Mouse (Mus musculus): ENCODE results near the gene Yap1. TPM values are rescaled to one million over a fixed set of nuclear protein-coding genes. Genes with fewer than 3 reads are reported as not detected.

Gene Yap1
- polyA plus RNA-seq (2012; rRNA removed), result 32.7 and 46.6 TPM in 2 replicates

- Histone ChIP-seq H3K36me3 (ENCODE audit: control insufficient read depth, insufficient read depth, low read length) (peaks cover 10% of the 10 kb centered on the region), H3K4me3 (ENCODE audit: low read depth, low read length) (peak within 1 kb of the TSS; percentile 97), H3K27me3 (ENCODE audit: control insufficient read depth, insufficient read depth, low read length) (no peaks in the 10 kb centered on the region; the same call in 1 of the 2 replicates), H3K4me1 (ENCODE audit: control insufficient read depth, insufficient read depth, insufficient read length, low read length) (peaks cover 3% of the 10 kb centered on the region; the same call in 1 of the 2 replicates), H3K27ac (ENCODE audit: insufficient read depth, low read depth, low read length) (peak within 1 kb of the TSS; percentile 85)
- no peak for TF ChIP-seq CTCF (IDR thresholded peaks at IDR 0.05; ENCODE audit: extremely low read depth, insufficient read length, insufficient replicate concordance, low read depth, low read length)
- peak; percentile 80 for TF ChIP-seq POLR2A (IDR thresholded peaks at IDR 0.05; ENCODE audit: low read depth, low read length)
- under 1% methylated on average over 78 of the region's 79 CpGs for WGBS
Measured at GRCm38 (mm10) chr9:8004370-8004991, at the start of gene Yap1. TSS of gene Yap1 (minus strand) at chr9:8004596.

- WGBS, result 10% methylated on average over 5 of the region's 5 CpGs
- no peak for TF ChIP-seq CTCF (IDR thresholded peaks at IDR 0.05; ENCODE audit: extremely low read depth, insufficient read length, insufficient replicate concordance, low read depth, low read length)
- no peak for TF ChIP-seq POLR2A (IDR thresholded peaks at IDR 0.05; ENCODE audit: low read depth, low read length)
- H3K27ac ChIP-seq (ENCODE audit: insufficient read depth, low read depth, low read length), result 0 out of 2 replicates have a peak overlapping the region, but pooled peaks have one; percentile 2
- H3K27me3 ChIP-seq (ENCODE audit: control insufficient read depth, insufficient read depth, low read length), result no peaks in the 10 kb centered on the region
- H3K36me3 ChIP-seq (ENCODE audit: control insufficient read depth, insufficient read depth, low read length), result no peaks in the 10 kb centered on the region
- no peak overlapping the region for H3K4me3 ChIP-seq (ENCODE audit: low read depth, low read length)
- H3K4me1 ChIP-seq (ENCODE audit: control insufficient read depth, insufficient read depth, insufficient read length, low read length), result peaks cover 5% of the 10 kb centered on the region
Measured at GRCm38 (mm10) chr9:8043044-8043387, 38.6 kb upstream of the Yap1 start.

- Histone ChIP-seq H3K4me3 (ENCODE audit: low read depth, low read length) (peak within 1 kb of the TSS; percentile 72), H3K4me1 (ENCODE audit: control insufficient read depth, insufficient read depth, insufficient read length, low read length) (peaks cover 5% of the 10 kb centered on the region), H3K27me3 (ENCODE audit: control insufficient read depth, insufficient read depth, low read length) (no peaks in the 10 kb centered on the region), H3K27ac (ENCODE audit: insufficient read depth, low read depth, low read length) (0 out of 2 replicates have a peak within 1 kb of the TSS, but pooled peaks have one; percentile 2), H3K36me3 (ENCODE audit: control insufficient read depth, insufficient read depth, low read length) (no peaks in the 10 kb centered on the region)
- TF ChIP-seq POLR2A (IDR thresholded peaks at IDR 0.05; ENCODE audit: low read depth, low read length), result no peak
- TF ChIP-seq CTCF (IDR thresholded peaks at IDR 0.05; ENCODE audit: extremely low read depth, insufficient read length, insufficient replicate concordance, low read depth, low read length), result no peak
- 1% methylated on average over 39 of the region's 39 CpGs for WGBS
Measured at GRCm38 (mm10) chr9:8042338-8043043, 38.1 kb upstream of the Yap1 start, which contains the start of gene Cfap300. TSS of gene Cfap300 (minus strand) at chr9:8042823.

- TF ChIP-seq POLR2A (IDR thresholded peaks at IDR 0.05; ENCODE audit: low read depth, low read length) (no peak), CTCF (IDR thresholded peaks at IDR 0.05; ENCODE audit: extremely low read depth, insufficient read length, insufficient replicate concordance, low read depth, low read length) (no peak)
- 6% methylated on average over 7 of the region's 7 CpGs for WGBS
- H3K36me3 ChIP-seq (ENCODE audit: control insufficient read depth, insufficient read depth, low read length), result no peaks in the 10 kb centered on the region
- no peak overlapping the region for H3K4me3 ChIP-seq (ENCODE audit: low read depth, low read length)
- no peak overlapping the region for H3K27ac ChIP-seq (ENCODE audit: insufficient read depth, low read depth, low read length)
- no peaks in the 10 kb centered on the region for H3K27me3 ChIP-seq (ENCODE audit: control insufficient read depth, insufficient read depth, low read length)
- H3K4me1 ChIP-seq (ENCODE audit: control insufficient read depth, insufficient read depth, insufficient read length, low read length), result peaks cover 1% of the 10 kb centered on the region; the same call in 1 of the 2 replicates
Measured at GRCm38 (mm10) chr9:8035546-8035945, 31.1 kb upstream of the Yap1 start.

GRCm38 (mm10) chr9:8035091-8035490, 30.7 kb upstream of the Yap1 start:
- 46% methylated on average over 4 of the region's 4 CpGs for WGBS
- no peak for TF ChIP-seq POLR2A (IDR thresholded peaks at IDR 0.05; ENCODE audit: low read depth, low read length)
- TF ChIP-seq CTCF (IDR thresholded peaks at IDR 0.05; ENCODE audit: extremely low read depth, insufficient read length, insufficient replicate concordance, low read depth, low read length), result no peak
- H3K36me3 ChIP-seq (ENCODE audit: control insufficient read depth, insufficient read depth, low read length), result no peaks in the 10 kb centered on the region
- H3K4me3 ChIP-seq (ENCODE audit: low read depth, low read length), result no peak overlapping the region
- peaks cover 1% of the 10 kb centered on the region; the same call in 1 of the 2 replicates for H3K4me1 ChIP-seq (ENCODE audit: control insufficient read depth, insufficient read depth, insufficient read length, low read length)
- no peaks in the 10 kb centered on the region for H3K27me3 ChIP-seq (ENCODE audit: control insufficient read depth, insufficient read depth, low read length)
- no peak overlapping the region for H3K27ac ChIP-seq (ENCODE audit: insufficient read depth, low read depth, low read length)

- H3K4me3 ChIP-seq (ENCODE audit: low read depth, low read length), result no peak overlapping the region
- no peaks in the 10 kb centered on the region for H3K27me3 ChIP-seq (ENCODE audit: control insufficient read depth, insufficient read depth, low read length)
- H3K36me3 ChIP-seq (ENCODE audit: control insufficient read depth, insufficient read depth, low read length), result no peaks in the 10 kb centered on the region
- no peak overlapping the region for H3K27ac ChIP-seq (ENCODE audit: insufficient read depth, low read depth, low read length)
- peaks cover 1% of the 10 kb centered on the region; the same call in 1 of the 2 replicates for H3K4me1 ChIP-seq (ENCODE audit: control insufficient read depth, insufficient read depth, insufficient read length, low read length)
- TF ChIP-seq CTCF (IDR thresholded peaks at IDR 0.05; ENCODE audit: extremely low read depth, insufficient read length, insufficient replicate concordance, low read depth, low read length) (no peak), POLR2A (IDR thresholded peaks at IDR 0.05; ENCODE audit: low read depth, low read length) (no peak)
- WGBS, result 36% methylated on average over 1 of the region's 1 CpGs
Measured at GRCm38 (mm10) chr9:8034143-8034542, 29.7 kb upstream of the Yap1 start.

GRCm38 (mm10) chr9:8032847-8033246, 28.5 kb upstream of the Yap1 start:
- 90% methylated on average over 5 of the region's 5 CpGs for WGBS
- Histone ChIP-seq H3K27me3 (ENCODE audit: control insufficient read depth, insufficient read depth, low read length) (no peaks in the 10 kb centered on the region), H3K27ac (ENCODE audit: insufficient read depth, low read depth, low read length) (no peak overlapping the region), H3K36me3 (ENCODE audit: control insufficient read depth, insufficient read depth, low read length) (no peaks in the 10 kb centered on the region), H3K4me1 (ENCODE audit: control insufficient read depth, insufficient read depth, insufficient read length, low read length) (peaks cover 1% of the 10 kb centered on the region; the same call in 1 of the 2 replicates), H3K4me3 (ENCODE audit: low read depth, low read length) (no peak overlapping the region)
- TF ChIP-seq POLR2A (IDR thresholded peaks at IDR 0.05; ENCODE audit: low read depth, low read length), result no peak
- no peak for TF ChIP-seq CTCF (IDR thresholded peaks at IDR 0.05; ENCODE audit: extremely low read depth, insufficient read length, insufficient replicate concordance, low read depth, low read length)

Measured in small intestine, adult 2 months (tissue).